Mouse (Mus musculus) macrophage (primary cell): Measurements from ENCODE around the gene Sit1. TPM values are rescaled to one million over a fixed set of nuclear protein-coding genes. Genes with fewer than 3 reads are reported as not detected.

ENCODE experiments used
- polyA plus RNA-seq: library from polyadenylated mRNA; stranded (reverse); fragments of 250-400 nt; gene quantifications from 3 replicates; pipeline ENCODE4 v1.2.4, GENCODE M21; 2018; ENCODE audit warnings: inconsistent platforms

The Sit1 gene
- polyA plus RNA-seq, 1 experiment from 2014 or later, result not detected

Other genes with a start within 250 kb of the Sit1 start
- gene Atp8b5, start 216.6 kb downstream of the Sit1 start, polyA plus RNA-seq, result 0.05 to 0.36 TPM in 2 of 3 replicates, not detected in the other
- gene Rusc2, start 101.8 kb downstream of the Sit1 start, polyA plus RNA-seq, result 22.3 to 44.8 TPM (median 33.3 TPM) in 3 replicates
- gene Fam166b, start 54.6 kb downstream of the Sit1 start, polyA plus RNA-seq, result not detected in 3 replicates
- 40.0 to 51.6 TPM (median 50.0 TPM) in 3 replicates for gene Tesk1, start 41.8 kb downstream of the Sit1 start, polyA plus RNA-seq
- 155 to 199 TPM (median 157 TPM) in 3 replicates for gene Cd72, start 29.1 kb downstream of the Sit1 start, polyA plus RNA-seq
- gene Ccdc107, start 9.2 kb upstream of the Sit1 start, polyA plus RNA-seq, result 24.0 to 38.6 TPM (median 24.2 TPM) in 3 replicates
- gene Arhgef39, start 16.0 kb upstream of the Sit1 start, polyA plus RNA-seq, result 0.69 to 2.4 TPM (median 1.2 TPM) in 3 replicates
- 3.0 to 7.4 TPM (median 4.9 TPM) in 3 replicates for gene Car9, start 23.2 kb upstream of the Sit1 start, polyA plus RNA-seq
- 0.17 to 0.46 TPM in 2 of 3 replicates, not detected in the other for gene Tpm2, start 40.0 kb upstream of the Sit1 start, polyA plus RNA-seq
- gene Creb3, start 78.6 kb upstream of the Sit1 start, polyA plus RNA-seq, result 33.3 to 58.6 TPM (median 47.6 TPM) in 3 replicates
- gene Tln1, start 79.0 kb upstream of the Sit1 start, polyA plus RNA-seq, result 179 to 305 TPM (median 276 TPM) in 3 replicates
- gene Rgp1, start 95.0 kb upstream of the Sit1 start, polyA plus RNA-seq, result 17.6 to 45.0 TPM (median 21.9 TPM) in 3 replicates
- gene Gba2, start 95.1 kb upstream of the Sit1 start, polyA plus RNA-seq, result 5.4 to 9.2 TPM (median 8.6 TPM) in 3 replicates
- gene Msmp, start 100.8 kb upstream of the Sit1 start, polyA plus RNA-seq, result not detected in 3 replicates
- not detected in 3 replicates for gene Npr2, start 148.2 kb upstream of the Sit1 start, polyA plus RNA-seq
- not detected in 3 replicates for gene Spag8, start 169.9 kb upstream of the Sit1 start, polyA plus RNA-seq
- gene Hint2, start 172.7 kb upstream of the Sit1 start, polyA plus RNA-seq, result 11.4 to 34.2 TPM (median 26.9 TPM) in 3 replicates
- gene Tmem8b, start 185.2 kb upstream of the Sit1 start, polyA plus RNA-seq, result 0.80 to 1.5 TPM (median 1.1 TPM) in 3 replicates
- gene Fam221b, start 185.4 kb upstream of the Sit1 start, polyA plus RNA-seq, result 0.53 to 4.6 TPM (median 0.59 TPM) in 3 replicates
- not detected in 3 replicates for gene Olfr70, start 217.1 kb upstream of the Sit1 start, polyA plus RNA-seq
- not detected in 3 replicates for gene Olfr71, start 226.5 kb upstream of the Sit1 start, polyA plus RNA-seq
- gene Hrct1, start 243.5 kb upstream of the Sit1 start, polyA plus RNA-seq, result not detected in 3 replicates
- not detected in 3 replicates for gene Spaar, start 246.3 kb upstream of the Sit1 start, polyA plus RNA-seq